Mouse (Mus musculus) ovary, postnatal 14 days (tissue): ENCODE measurements around the gene Gabrr3.
A peak's percentile ranks its signal among the peaks of the same experiment; 100 is the strongest.

Source experiments
- DNase-seq: peaks from one replicate; pipeline ENCODE4 v3.0.0; 2022; ENCODE audit warnings: low spot score

Gene Gabrr3

DNA sequence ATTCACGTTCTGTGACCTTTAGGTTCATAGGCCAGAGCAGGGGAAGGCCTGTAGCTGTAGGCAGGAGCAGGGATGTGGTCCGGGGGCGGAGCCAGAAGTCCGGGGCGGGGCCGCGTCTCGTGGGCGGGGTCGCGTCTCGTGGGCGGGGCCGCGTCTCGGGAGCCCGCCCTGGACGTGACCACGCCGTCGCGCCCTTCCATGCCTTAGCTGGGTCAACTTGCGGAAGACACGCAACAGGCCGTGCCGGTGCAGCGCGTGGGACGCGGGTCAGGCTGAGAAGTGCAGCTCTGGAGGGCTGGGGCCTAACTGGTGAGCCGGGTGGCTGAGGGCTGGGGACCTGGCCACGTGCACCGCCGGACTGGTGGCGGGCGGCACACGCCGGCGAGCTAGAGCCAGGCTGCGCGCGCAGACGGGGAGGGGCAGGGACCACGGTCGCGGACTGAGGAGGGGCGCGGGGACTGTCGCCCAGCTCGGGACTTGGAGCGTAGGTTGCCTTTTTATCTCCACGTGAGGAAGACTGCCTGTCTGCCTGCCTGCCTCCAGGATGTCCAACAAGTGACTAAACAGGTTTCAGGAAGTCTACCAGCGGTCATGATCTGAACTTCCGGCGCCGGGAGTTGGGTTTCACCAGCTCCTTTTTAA, 64.6 kb downstream of the Gabrr3 start, which contains the start of gene Riox2:
TSS of gene Riox2 (plus strand) at position 139 of the 642 bp plus-strand sequence.
- peak; percentile 71 for DNase-seq

GRCm38 (mm10) chr16:59472546-59472945, 65.4 kb downstream of the Gabrr3 start:
- DNase-seq, result no peak

GRCm38 (mm10) chr16:59474788-59475187, 67.7 kb downstream of the Gabrr3 start:
- peak; percentile 49 for DNase-seq

GRCm38 (mm10) chr16:59477955-59478354, 70.8 kb downstream of the Gabrr3 start:
- DNase-seq, result no peak

DNA sequence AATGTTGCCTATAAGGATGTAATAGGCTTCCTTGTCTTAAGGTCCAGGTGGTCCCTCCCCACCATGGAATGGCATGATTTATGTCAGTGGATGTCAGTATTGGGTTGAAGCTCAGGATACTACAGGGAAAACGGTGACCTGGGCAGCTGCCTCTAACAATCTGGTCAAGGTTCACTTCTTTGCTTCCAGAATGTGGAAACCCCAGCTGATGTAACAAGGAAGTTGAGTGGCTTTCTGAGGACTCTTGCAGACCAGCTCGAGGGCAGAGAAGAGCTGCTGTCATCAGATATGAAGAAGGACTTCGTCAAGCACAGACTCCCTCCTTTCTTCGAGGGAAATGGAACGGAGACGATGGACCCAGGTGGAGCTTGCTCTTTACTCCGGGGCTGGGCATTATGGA, 80.1 kb downstream of the Gabrr3 start:
- no peak for DNase-seq

DNA sequence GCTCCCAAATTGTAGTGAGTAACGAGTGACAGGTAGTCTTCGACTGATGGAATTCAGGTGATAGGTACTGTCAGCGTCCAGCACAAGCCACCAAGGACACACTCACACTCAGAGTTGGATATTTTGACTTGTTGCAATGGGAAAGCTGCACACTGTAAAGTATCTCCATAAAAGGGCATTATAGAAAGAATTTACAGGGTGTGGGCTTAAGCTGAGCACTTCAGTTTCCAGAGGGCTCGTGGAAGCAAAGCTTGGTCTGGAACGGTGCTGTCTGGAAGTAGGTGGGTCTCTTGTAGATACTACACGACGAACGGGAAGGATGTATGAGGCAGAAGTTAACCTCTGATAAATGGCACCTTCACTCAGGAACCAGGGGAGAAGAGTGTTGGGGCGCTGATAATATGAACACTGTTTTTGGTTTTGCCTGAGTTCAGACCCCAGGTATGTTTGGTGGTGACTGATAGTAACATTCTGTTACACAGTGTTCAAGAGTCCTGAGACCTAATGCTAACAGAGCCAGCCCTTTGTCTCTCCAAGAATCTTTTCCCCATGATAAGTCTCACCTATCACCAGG, 80.9 kb downstream of the Gabrr3 start:
- no peak for DNase-seq

- no peak for DNase-seq
Measured at GRCm38 (mm10) chr16:59493199-59493598, 86.1 kb downstream of the Gabrr3 start.

- no peak for DNase-seq
Measured at GRCm38 (mm10) chr16:59497947-59498346, 90.8 kb downstream of the Gabrr3 start.

DNA sequence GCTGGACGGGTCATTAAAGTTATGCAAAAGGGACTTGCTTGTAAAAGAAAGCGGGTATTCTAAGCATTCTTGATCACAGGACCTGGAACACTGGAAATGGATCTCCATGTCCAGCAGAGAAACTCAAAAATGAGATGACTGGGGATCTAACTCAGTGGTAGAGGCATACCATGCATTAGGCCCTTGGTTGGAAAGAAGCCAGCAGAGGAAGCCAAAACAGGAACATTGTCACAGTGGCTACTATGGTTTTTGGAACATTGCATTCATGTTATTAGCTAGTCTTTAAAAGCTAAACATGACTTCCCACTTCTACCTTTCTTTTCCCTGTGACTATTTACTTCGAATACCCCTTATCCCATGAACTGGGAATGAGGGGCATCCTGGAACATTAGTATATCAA, 92.0 kb downstream of the Gabrr3 start:
- no peak for DNase-seq

DNA sequence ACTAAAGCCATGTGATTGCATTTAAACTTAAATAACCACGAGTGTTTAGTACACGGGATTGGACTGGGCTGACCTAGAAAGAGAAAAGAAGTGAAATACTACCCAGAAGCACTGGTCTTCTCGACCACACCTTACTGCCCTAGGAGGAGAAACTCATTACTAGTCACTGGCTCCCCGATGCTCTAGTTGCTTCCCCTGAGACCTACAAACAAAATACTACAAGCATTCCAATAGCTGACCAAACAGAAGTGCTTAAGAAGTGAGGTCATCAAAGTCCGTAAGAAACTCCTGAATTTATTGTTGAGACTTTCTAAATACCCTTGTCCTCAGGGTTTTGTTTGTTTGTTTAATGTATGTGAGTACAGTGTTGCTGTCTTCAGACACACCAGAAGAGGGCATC, 102.7 kb downstream of the Gabrr3 start:
- no peak for DNase-seq
